Mouse (Mus musculus) hindbrain, embryonic 12.5 days (tissue): ENCODE data around the gene H2-Aa. TPM values are rescaled to one million over a fixed set of nuclear protein-coding genes. Genes with fewer than 3 reads are reported as not detected.

Experiments used
- ATAC-seq: fragments of 200-750 bp; cut with Nextera tagmentation; 2 replicates; pipeline ENCODE4 v1.8.0; 2017; ENCODE audit warnings: moderate TSS enrichment; ENCODE audit not compliant: low FRiP score
- H3K27ac ChIP-seq: fragments of 300-500 bp; sonication (generic); 2 replicates; pipeline ENCODE4 v1.5.1; 2016; ENCODE audit warnings: mild to moderate bottlenecking
- H3K27me3 ChIP-seq: fragments of 300-500 bp; sonication (generic); 2 replicates; pipeline ENCODE4 v1.6.1; 2016; ENCODE audit warnings: mild to moderate bottlenecking
- H3K36me3 ChIP-seq: fragments of 300-500 bp; sonication (generic); 2 replicates; pipeline ENCODE4 v1.6.1; 2016; ENCODE audit warnings: mild to moderate bottlenecking
- H3K4me1 ChIP-seq: fragments of 300-500 bp; sonication (generic); 2 replicates; pipeline ENCODE4 v1.6.1; 2016
- H3K4me2 ChIP-seq: fragments of 300-500 bp; sonication (generic); replicated peaks from 2 replicates; pipeline ENCODE4 v1.6.1; 2016; ENCODE audit warnings: mild to moderate bottlenecking
- H3K4me3 ChIP-seq: fragments of 300-500 bp; sonication (generic); 2 replicates; pipeline ENCODE4 v1.5.1; 2016; ENCODE audit warnings: mild to moderate bottlenecking
- H3K9ac ChIP-seq: fragments of 300-500 bp; sonication (generic); 2 replicates; pipeline ENCODE4 v1.6.1; 2016; ENCODE audit warnings: mild to moderate bottlenecking, moderate library complexity
- H3K9me3 ChIP-seq: fragments of 300-500 bp; sonication (generic); replicated peaks from 2 replicates; pipeline ENCODE4 v1.6.1; 2016; ENCODE audit warnings: mild to moderate bottlenecking
- WGBS: fragments of 180-500 bp; shearing (Covaris S2); methylation state at CpG from one replicate; pipeline ENCODE4 v1.1.7; 2016; 5-methylcytosine and 5-hydroxymethylcytosine counted together
- polyA plus RNA-seq: library from polyadenylated mRNA; unstranded; fragments of >200 nt; fragmentation: Nextera tagmentation; extraction: Ambion mirVana; gene quantifications from 2 replicates; pipeline ENCODE4 v1.2.1, GENCODE M21; 2016

H2-Aa gene
- polyA plus RNA-seq, 1 experiment from 2014 or later = 0.19 TPM

DNA sequence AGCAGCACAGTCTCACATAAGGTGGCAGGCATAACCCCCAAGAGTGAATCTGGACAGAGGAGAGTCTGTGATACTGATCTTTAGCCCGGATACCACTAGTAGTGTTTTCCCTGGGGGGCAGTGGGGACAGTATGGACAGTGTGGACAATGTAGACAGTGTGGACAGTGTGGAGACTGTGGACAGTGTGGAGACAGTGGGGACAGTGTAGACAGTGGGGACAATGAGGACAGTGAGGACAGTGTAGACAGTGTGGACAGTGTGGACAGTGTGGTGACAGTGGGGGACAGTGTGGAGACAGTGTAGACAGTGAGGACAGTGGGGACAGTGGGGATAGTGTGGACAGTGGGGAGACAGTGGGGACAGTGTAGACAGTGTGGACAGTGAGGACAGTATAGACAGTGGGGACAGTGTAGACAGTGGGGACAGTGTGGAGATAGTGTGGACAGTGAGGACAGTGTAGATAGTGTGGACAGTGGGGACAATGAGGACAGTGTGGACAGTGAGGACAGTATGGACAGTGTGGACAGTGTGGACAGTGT lies 7.1 kb downstream of the H2-Aa start:
- H3K27me3 ChIP-seq = 0 out of 2 replicates have a peak, but pooled peaks cover 3% of the 10 kb centered on the region
- WGBS = 73% methylated on average over 1 of the region's 1 CpGs
- no peaks in the 10 kb centered on the region for H3K36me3 ChIP-seq
- H3K4me2 ChIP-seq = no peak overlapping the region
- no peaks in the 10 kb centered on the region for H3K4me1 ChIP-seq
- H3K4me3 ChIP-seq = no peak overlapping the region
- ATAC-seq = no peak
- H3K9me3 ChIP-seq = no peaks in the 10 kb centered on the region
- no peak overlapping the region for H3K9ac ChIP-seq
- no peak overlapping the region for H3K27ac ChIP-seq

DNA sequence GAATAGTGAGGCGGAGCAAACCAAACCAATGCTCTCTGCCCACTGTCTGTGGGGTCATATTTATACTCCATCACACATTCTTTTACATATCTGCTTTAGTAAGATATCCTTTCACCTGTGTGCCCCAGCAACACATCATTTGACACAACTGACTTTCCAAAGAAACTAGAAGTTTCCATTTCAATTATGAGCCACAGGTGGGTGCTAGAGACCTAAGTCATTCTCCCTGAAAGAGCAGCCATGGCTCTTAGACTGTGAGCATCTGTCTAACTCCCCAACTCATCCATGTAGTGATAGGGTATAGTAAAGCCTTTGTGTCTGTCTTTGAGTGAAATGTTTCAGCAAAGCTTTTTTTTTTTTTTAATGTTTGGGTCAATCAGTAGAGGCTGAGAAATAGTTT lies 15.5 kb downstream of the H2-Aa start:
- WGBS = 88% methylated on average over 1 of the region's 1 CpGs
- Histone ChIP-seq H3K9ac (no peak overlapping the region), H3K4me1 (no peaks in the 10 kb centered on the region), H3K9me3 (no peaks in the 10 kb centered on the region), H3K4me3 (no peak overlapping the region), H3K4me2 (no peak overlapping the region), H3K36me3 (no peaks in the 10 kb centered on the region), H3K27ac (no peak overlapping the region), H3K27me3 (no peaks in the 10 kb centered on the region; the same call in 1 of the 2 replicates)
- ATAC-seq = no peak

DNA sequence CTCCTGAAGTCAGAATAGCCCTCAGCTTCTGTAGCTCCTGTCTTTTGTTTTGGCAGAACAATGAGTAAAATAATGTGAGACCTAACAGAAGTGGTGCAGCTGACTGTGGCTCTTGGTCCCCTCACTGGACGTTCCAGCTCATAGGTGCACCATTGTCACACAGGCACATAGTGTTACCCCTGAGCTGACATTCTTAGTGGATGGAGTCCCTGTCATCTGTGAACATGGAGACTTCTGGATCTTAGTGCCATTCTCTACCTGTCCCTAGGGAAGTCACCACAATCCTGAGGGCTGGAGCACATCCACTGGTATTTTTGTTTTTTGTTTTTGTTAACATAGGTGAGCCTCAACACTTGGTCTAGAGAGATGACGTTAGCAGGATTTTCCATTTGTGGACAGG lies 16.7 kb downstream of the H2-Aa start:
- no peaks in the 10 kb centered on the region for H3K4me1 ChIP-seq
- H3K36me3 ChIP-seq = no peaks in the 10 kb centered on the region
- no peak overlapping the region for H3K9ac ChIP-seq
- no peak overlapping the region for H3K4me2 ChIP-seq
- 78% methylated on average over 2 of the region's 2 CpGs for WGBS
- no peak overlapping the region for H3K27ac ChIP-seq
- H3K27me3 ChIP-seq = no peaks in the 10 kb centered on the region; the same call in 1 of the 2 replicates
- H3K9me3 ChIP-seq = no peaks in the 10 kb centered on the region
- no peak overlapping the region for H3K4me3 ChIP-seq
- ATAC-seq = no peak

DNA sequence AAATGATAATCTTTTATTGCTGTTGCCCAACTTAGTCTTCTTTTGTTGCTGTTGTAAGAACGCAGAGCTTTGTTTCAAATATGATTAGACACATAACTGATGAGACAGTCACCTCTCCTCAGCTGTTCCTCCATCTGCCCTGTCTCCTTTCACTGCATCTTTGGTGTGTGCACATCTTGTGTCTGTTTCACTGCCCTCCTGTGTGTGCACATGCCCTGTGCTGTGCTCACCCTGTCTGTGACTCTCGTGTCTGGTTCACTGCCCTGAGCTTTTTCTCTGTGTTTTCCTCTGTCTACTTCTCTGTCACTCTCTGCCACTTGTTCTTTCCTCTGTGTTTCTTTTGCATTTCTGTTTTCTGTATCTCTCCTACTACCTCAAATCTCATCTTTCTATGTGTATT lies 17.4 kb downstream of the H2-Aa start:
- H3K4me3 ChIP-seq = no peak overlapping the region
- peaks cover 1% of the 10 kb centered on the region for H3K4me1 ChIP-seq
- peaks cover 5% of the 10 kb centered on the region for H3K27me3 ChIP-seq
- no peak for ATAC-seq
- H3K9me3 ChIP-seq = no peaks in the 10 kb centered on the region
- H3K27ac ChIP-seq = no peak overlapping the region
- H3K36me3 ChIP-seq = no peaks in the 10 kb centered on the region
- no peak overlapping the region for H3K4me2 ChIP-seq
- H3K9ac ChIP-seq = no peak overlapping the region
- 91% methylated on average over 2 of the region's 2 CpGs for WGBS

DNA sequence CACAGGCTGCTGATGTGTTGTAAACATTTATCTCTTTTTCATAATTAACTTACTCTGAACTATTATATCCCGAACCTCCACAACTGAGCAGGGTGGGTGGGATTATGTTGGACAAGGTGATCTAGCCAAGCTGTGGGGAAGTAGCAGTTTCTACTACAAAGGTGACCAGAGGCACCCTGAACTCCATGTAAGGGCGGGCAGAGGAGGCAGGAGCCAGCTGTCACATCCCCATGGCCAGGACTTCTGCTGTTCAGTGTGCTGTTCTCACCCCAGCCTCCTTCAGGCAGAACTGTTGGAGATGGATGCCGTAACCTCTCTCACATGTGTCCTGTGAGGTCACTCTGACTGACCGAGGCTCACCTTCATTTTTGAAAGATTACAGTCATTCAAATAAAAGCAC lies 17.8 kb downstream of the H2-Aa start:
- no peak overlapping the region for H3K9ac ChIP-seq

DNA sequence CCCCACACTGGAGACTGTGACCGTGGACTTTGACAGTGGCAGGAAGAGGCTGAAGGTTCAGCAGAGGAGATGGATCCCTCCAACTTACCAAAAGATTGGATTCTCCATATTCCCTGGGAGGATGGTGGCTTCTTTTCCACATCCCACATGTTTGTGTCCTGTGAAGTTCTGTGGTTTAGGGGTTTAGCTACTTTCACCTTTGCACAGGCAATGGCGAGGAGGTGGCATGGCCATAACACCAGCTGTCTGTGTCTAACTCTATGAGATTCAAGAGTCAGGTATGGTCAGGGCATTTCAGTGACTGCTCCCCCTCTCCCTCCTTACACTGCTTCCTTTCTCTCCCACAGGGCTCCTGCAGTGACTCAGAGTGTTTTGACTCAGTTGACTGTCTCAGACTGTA lies 18.9 kb downstream of the H2-Aa start:
- Histone ChIP-seq H3K36me3 (no peaks in the 10 kb centered on the region), H3K4me2 (no peak overlapping the region), H3K9me3 (no peaks in the 10 kb centered on the region), H3K4me3 (no peak overlapping the region), H3K27ac (no peak overlapping the region), H3K4me1 (peaks cover 13% of the 10 kb centered on the region), H3K9ac (no peak overlapping the region), H3K27me3 (peaks cover 19% of the 10 kb centered on the region)
- WGBS = 82% methylated on average over 2 of the region's 2 CpGs
- no peak for ATAC-seq

More for the DNA sequence above, 17.8 kb downstream of the H2-Aa start:
- H3K36me3 ChIP-seq = no peaks in the 10 kb centered on the region
- peaks cover 5% of the 10 kb centered on the region for H3K4me1 ChIP-seq
- WGBS = 73% methylated on average over 4 of the region's 4 CpGs
- no peak overlapping the region for H3K4me3 ChIP-seq
- H3K9me3 ChIP-seq = no peaks in the 10 kb centered on the region
- no peak overlapping the region for H3K4me2 ChIP-seq
- H3K27me3 ChIP-seq = peaks cover 9% of the 10 kb centered on the region
- H3K27ac ChIP-seq = no peak overlapping the region
- ATAC-seq = no peak

DNA sequence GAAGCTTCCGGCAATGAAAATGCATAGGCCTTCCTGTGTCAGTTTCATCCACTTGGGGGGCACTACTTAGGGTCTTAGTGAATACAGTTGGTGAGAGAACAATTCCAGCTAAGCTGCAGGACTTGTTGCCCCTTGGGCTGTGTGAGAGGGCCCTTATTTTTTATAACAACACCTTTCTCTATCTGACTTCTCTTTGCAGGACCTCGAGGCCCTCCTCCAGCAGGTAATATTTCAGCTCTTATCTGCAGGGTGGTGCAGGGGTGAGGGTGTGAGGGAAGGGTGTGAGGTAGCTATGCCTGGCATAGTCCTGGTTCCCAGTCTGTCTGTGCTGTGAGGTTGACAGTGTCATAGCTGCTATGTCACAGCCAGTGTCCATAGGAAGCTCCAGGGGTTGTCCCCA lies 19.4 kb downstream of the H2-Aa start:
- 92% methylated on average over 2 of the region's 2 CpGs for WGBS
- peaks cover 23% of the 10 kb centered on the region for H3K27me3 ChIP-seq
- no peak overlapping the region for H3K27ac ChIP-seq
- H3K4me1 ChIP-seq = peaks cover 18% of the 10 kb centered on the region
- no peak for ATAC-seq
- no peak overlapping the region for H3K4me2 ChIP-seq
- H3K36me3 ChIP-seq = no peaks in the 10 kb centered on the region
- no peaks in the 10 kb centered on the region for H3K9me3 ChIP-seq
- no peak overlapping the region for H3K9ac ChIP-seq
- no peak overlapping the region for H3K4me3 ChIP-seq

DNA sequence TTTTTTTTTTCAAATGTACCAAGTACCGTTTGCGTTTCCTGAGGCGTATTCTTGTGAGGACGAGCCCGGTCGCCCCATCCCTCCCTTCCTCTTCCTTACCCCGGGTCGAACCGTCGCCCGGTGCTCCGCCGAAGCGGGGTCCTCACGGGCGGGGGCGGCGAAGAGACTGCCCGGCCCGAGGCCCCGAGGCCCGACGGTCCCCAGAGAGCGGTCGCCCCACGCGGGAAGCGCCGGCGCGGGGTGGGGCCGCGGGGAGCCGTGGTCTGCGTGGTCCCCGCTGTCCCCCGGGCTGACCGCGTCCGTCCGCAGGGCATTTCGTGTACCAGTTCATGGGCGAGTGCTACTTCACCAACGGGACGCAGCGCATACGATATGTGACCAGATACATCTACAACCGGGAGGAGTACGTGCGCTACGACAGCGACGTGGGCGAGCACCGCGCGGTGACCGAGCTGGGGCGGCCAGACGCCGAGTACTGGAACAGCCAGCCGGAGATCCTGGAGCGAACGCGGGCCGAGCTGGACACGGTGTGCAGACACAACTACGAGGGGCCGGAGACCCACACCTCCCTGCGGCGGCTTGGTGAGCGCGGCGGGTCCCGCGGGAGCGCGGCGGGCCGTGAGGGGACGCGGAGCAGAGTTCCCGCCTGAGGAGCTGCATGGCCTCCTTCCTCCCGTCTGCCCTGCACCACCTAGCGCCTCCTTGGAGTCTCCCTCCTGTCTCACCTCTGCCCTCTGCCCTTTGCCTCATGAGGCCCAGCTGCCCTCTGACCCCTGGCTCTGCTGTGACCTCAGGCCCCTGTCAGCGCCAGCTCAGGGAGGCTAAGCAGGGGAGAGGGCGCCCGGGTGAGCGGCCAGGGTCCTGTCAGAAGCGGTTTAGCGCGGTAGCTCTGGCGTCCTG lies 22.9 kb downstream of the H2-Aa start:
- H3K4me2 ChIP-seq = peak overlapping the region; percentile 98
- H3K9me3 ChIP-seq = no peaks in the 10 kb centered on the region
- H3K4me3 ChIP-seq = peak overlapping the region; percentile 53
- no peak overlapping the region for H3K27ac ChIP-seq
- ATAC-seq = peak; percentile 26; the same call in 1 of the 2 replicates
- H3K9ac ChIP-seq = peak overlapping the region; percentile 54
- peaks cover 23% of the 10 kb centered on the region for H3K4me1 ChIP-seq
- H3K27me3 ChIP-seq = peaks cover 29% of the 10 kb centered on the region
- WGBS = under 1% methylated on average over 92 of the region's 93 CpGs
- no peaks in the 10 kb centered on the region for H3K36me3 ChIP-seq

DNA sequence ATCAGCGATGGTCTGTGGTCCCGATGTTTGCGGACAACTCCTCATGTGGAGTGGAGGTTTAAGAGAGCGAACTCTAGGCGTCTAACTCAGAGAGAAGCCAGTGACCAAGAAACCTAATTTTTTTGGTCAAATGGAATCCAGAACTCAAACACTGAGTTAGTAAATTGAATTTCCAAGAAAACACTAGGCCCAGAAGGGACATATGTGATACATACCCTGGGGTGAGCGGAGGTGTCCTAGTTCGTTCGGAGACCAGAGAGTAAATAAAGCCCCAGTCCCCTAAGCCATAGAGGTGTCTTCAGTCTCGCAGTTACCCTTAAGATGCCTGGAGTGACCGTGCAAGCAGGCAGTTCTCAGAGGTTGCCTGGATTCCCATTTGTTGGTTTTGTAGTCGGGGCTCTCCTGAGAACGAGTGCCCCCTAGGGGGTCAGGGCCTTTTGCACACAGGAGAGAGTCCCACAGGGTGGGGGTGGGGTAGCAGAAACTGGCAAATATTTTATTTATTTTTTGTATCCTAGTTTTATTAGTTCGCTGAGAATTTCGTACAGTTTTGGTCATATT lies 23.7 kb downstream of the H2-Aa start:
- no peak for ATAC-seq
- peaks cover 29% of the 10 kb centered on the region for H3K27me3 ChIP-seq
- 3% methylated on average over 14 of the region's 14 CpGs for WGBS
- H3K9me3 ChIP-seq = no peaks in the 10 kb centered on the region
- H3K4me1 ChIP-seq = peaks cover 23% of the 10 kb centered on the region
- H3K4me3 ChIP-seq = peak overlapping the region; percentile 53
- peak overlapping the region; percentile 98 for H3K4me2 ChIP-seq
- peak overlapping the region; percentile 35; the same call in 1 of the 2 replicates for H3K9ac ChIP-seq
- no peaks in the 10 kb centered on the region for H3K36me3 ChIP-seq
- no peak overlapping the region for H3K27ac ChIP-seq

DNA sequence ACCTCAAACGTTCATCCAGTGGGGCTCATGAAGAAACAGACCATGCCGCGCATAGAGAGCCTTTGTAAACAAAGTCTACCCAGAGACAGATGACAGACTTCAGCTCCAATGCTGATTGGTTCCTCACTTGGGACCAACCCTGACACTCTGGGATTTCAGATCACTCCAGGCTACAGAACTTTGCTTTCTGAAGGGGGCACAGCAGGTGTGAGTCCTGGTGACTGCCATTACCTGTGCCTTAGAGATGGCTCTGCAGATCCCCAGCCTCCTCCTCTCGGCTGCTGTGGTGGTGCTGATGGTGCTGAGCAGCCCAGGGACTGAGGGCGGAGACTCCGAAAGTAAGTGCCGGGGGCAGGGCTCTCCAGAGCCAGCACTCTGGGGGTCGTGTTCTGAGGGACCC lies 24.6 kb downstream of the H2-Aa start:
- Histone ChIP-seq H3K4me1 (peaks cover 23% of the 10 kb centered on the region), H3K4me2 (peak overlapping the region; percentile 98), H3K27me3 (peaks cover 32% of the 10 kb centered on the region), H3K36me3 (no peaks in the 10 kb centered on the region), H3K9me3 (no peaks in the 10 kb centered on the region), H3K27ac (no peak overlapping the region), H3K4me3 (peak overlapping the region; percentile 53), H3K9ac (peak overlapping the region; percentile 35)
- WGBS = 3% methylated on average over 8 of the region's 8 CpGs
- ATAC-seq = peak; percentile 85

DNA sequence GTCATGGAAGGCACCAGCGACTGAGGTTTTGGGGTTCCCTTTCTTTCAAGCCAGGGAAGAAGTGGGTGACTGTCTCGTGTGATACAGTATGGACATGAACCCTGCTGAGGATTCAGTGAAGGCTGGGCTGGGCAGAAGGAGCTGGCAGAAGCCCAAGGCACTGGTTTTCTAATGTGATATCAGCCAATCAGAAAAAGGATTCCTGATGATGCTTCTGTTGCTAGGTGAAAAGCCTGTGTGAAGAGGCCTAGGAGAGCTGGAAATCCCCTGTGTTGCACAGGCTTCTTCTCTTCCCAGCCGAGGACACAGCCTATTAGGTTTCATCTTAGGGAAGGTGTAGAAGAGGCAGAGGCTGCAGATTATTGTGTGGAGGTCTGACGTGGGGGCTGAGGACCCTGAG lies 26.1 kb downstream of the H2-Aa start:
- peak; percentile 50 for ATAC-seq
- H3K27me3 ChIP-seq = peaks cover 32% of the 10 kb centered on the region
- H3K4me2 ChIP-seq = no peak overlapping the region
- H3K4me1 ChIP-seq = peaks cover 23% of the 10 kb centered on the region
- H3K4me3 ChIP-seq = no peak overlapping the region
- H3K9ac ChIP-seq = no peak overlapping the region
- no peaks in the 10 kb centered on the region for H3K36me3 ChIP-seq
- 24% methylated on average over 4 of the region's 4 CpGs for WGBS
- H3K27ac ChIP-seq = no peak overlapping the region
- no peaks in the 10 kb centered on the region for H3K9me3 ChIP-seq

DNA sequence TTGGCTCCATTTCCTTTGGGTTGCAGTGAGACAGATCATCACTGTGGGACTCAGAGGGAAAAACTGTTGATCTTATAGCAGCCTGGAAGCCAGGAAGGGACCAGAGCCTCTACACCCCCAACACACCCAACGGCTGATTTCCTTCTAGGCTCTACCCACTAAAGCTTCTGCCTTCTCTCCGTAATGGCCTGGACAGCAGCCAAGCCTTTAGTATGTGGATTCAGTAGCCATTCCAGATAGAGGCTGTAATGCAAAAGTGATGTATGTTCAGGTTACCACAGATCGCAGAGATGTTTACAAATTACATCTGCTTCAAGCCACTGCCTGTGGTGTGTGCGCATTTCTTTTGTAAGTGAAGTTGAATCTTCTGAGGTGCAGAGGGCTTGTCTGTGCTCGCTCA lies 27.1 kb downstream of the H2-Aa start:
- H3K4me2 ChIP-seq = no peak overlapping the region
- no peak overlapping the region for H3K9ac ChIP-seq
- no peak for ATAC-seq
- H3K27ac ChIP-seq = no peak overlapping the region
- 86% methylated on average over 5 of the region's 5 CpGs for WGBS
- H3K9me3 ChIP-seq = no peaks in the 10 kb centered on the region
- H3K4me3 ChIP-seq = no peak overlapping the region
- H3K36me3 ChIP-seq = no peaks in the 10 kb centered on the region
- H3K4me1 ChIP-seq = peaks cover 23% of the 10 kb centered on the region
- peaks cover 31% of the 10 kb centered on the region for H3K27me3 ChIP-seq
